Mouse (Mus musculus): ENCODE measurements around the gene Gyg.

DNA sequence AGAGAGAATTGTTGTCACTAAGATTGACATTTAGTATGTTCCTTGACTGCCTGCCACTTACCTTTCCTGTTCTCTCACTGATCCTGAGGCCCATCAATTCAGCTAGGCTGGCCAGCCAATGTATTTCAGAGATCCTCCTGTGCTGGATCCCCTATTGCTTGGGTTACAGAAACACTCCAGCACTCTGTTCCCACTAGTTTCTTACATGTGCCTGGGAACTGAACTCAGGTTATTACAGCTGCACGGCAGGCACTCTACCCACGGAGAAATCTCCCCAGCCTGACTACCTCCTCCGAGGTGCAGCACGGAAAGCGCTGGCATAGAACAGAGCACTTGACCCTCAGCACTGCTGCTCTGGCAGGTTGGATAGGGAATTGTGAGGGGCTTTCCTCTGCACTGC is 7.5 kb downstream of the Gyg start:
- TF ChIP-seq ZC3H11A (IDR thresholded peaks at IDR 0.05; ENCODE audit: borderline replicate concordance, low read depth, low read length) (no peak), HCFC1 (IDR thresholded peaks at IDR 0.05; ENCODE audit: borderline replicate concordance, insufficient read depth, low read length) (no peak), MAFK (IDR thresholded peaks at IDR 0.05; ENCODE audit: insufficient read depth, low read depth, low read length) (no peak), ZNF384 (IDR thresholded peaks at IDR 0.05; ENCODE audit: low read depth, low read length) (no peak)
